Mouse (Mus musculus): Measurements from ENCODE around the gene Tpm1. TPM values are rescaled to one million over a fixed set of nuclear protein-coding genes. Genes with fewer than 3 reads are reported as not detected.

Tpm1 gene
- 695 and 781 TPM in 2 replicates for polyA plus RNA-seq (2015; fragmentation: Nextera tagmentation; extraction: Ambion mirVana)

- Histone ChIP-seq H3K4me3 (ENCODE audit: low read depth, low read length) (peak within 1 kb of the TSS; percentile 66), H3K27ac (ENCODE audit: low read length) (peak within 1 kb of the TSS; percentile 89), H3K9me3 (ENCODE audit: low read length) (no peaks in the 10 kb centered on the region), H3K9ac (replicated peaks; ENCODE audit: low read depth) (peak within 1 kb of the TSS; percentile 69), H3K36me3 (ENCODE audit: insufficient read depth, low read length) (no peaks in the 10 kb centered on the region), H3K4me2 (replicated peaks; ENCODE audit: low read depth, low read length) (peak within 1 kb of the TSS; percentile 88), H3K27me3 (replicated peaks; ENCODE audit: insufficient read depth, low read length) (no peaks in the 10 kb centered on the region), H3K4me1 (ENCODE audit: insufficient read depth, low read depth, low read length) (peaks cover 8% of the 10 kb centered on the region; the same call in 1 of the 2 replicates)
- ATAC-seq (peak; percentile 89), DNase-seq (ENCODE audit: low spot score) (peak; percentile 95)
- WGBS, result 1% methylated on average over 46 of the region's 51 CpGs
- no peak for TF ChIP-seq EP300 (IDR thresholded peaks at IDR 0.05)
- peak; percentile 27; the same call in 1 of the 2 replicates for TF ChIP-seq CTCF (IDR thresholded peaks at IDR 0.05)
These were observed at the start of gene Tpm1 for GRCm38 (mm10) chr9:67049086-67049824. TSS of gene Tpm1 (minus strand) at chr9:67049406.

GRCm38 (mm10) chr9:67094371-67094770 is 45.2 kb upstream of the Tpm1 start:
- WGBS, result 89% methylated on average over 2 of the region's 2 CpGs
- DNase-seq (ENCODE audit: low spot score) (no peak), ATAC-seq (no peak)
- no peaks in the 10 kb centered on the region for H3K27me3 ChIP-seq (replicated peaks; ENCODE audit: insufficient read depth, low read length)
- TF ChIP-seq EP300 (IDR thresholded peaks at IDR 0.05), result no peak
- no peaks in the 10 kb centered on the region for H3K9me3 ChIP-seq (ENCODE audit: low read length)
- H3K9ac ChIP-seq (replicated peaks; ENCODE audit: low read depth), result no peak overlapping the region
- no peak overlapping the region for H3K4me2 ChIP-seq (replicated peaks; ENCODE audit: low read depth, low read length)
- no peak overlapping the region for H3K4me3 ChIP-seq (ENCODE audit: low read depth, low read length)
- no peaks in the 10 kb centered on the region for H3K4me1 ChIP-seq (ENCODE audit: insufficient read depth, low read depth, low read length)
- H3K36me3 ChIP-seq (ENCODE audit: insufficient read depth, low read length), result no peaks in the 10 kb centered on the region
- H3K27ac ChIP-seq (ENCODE audit: low read length), result no peak overlapping the region

- no peak for ATAC-seq
- WGBS, result 71% methylated on average over 4 of the region's 4 CpGs
These were observed 43.0 kb upstream of the Tpm1 start for GRCm38 (mm10) chr9:67092210-67092609.

GRCm38 (mm10) chr9:67091598-67091997 is 42.4 kb upstream of the Tpm1 start:
- no peaks in the 10 kb centered on the region for H3K9me3 ChIP-seq (ENCODE audit: low read length)
- no peak overlapping the region for H3K4me3 ChIP-seq (ENCODE audit: low read depth, low read length)
- H3K27ac ChIP-seq (ENCODE audit: low read length), result no peak overlapping the region
- no peaks in the 10 kb centered on the region for H3K27me3 ChIP-seq (replicated peaks; ENCODE audit: insufficient read depth, low read length)
- ATAC-seq, result no peak
- no peaks in the 10 kb centered on the region for H3K36me3 ChIP-seq (ENCODE audit: insufficient read depth, low read length)
- WGBS, result 51% methylated on average over 7 of the region's 7 CpGs
- H3K4me2 ChIP-seq (replicated peaks; ENCODE audit: low read depth, low read length), result no peak overlapping the region
- TF ChIP-seq CTCF (IDR thresholded peaks at IDR 0.05) (no peak), EP300 (IDR thresholded peaks at IDR 0.05) (no peak)
- DNase-seq (ENCODE audit: low spot score), result no peak
- H3K4me1 ChIP-seq (ENCODE audit: insufficient read depth, low read depth, low read length), result no peaks in the 10 kb centered on the region
- no peak overlapping the region for H3K9ac ChIP-seq (replicated peaks; ENCODE audit: low read depth)

More at GRCm38 (mm10) chr9:67092210-67092609, 43.0 kb upstream of the Tpm1 start:
- no peaks in the 10 kb centered on the region for H3K9me3 ChIP-seq (ENCODE audit: low read length)
- H3K4me2 ChIP-seq (replicated peaks; ENCODE audit: low read depth, low read length), result no peak overlapping the region
- no peaks in the 10 kb centered on the region for H3K4me1 ChIP-seq (ENCODE audit: insufficient read depth, low read depth, low read length)
- TF ChIP-seq EP300 (IDR thresholded peaks at IDR 0.05) (no peak), CTCF (IDR thresholded peaks at IDR 0.05) (no peak)
- DNase-seq (ENCODE audit: low spot score), result no peak
- no peak overlapping the region for H3K9ac ChIP-seq (replicated peaks; ENCODE audit: low read depth)
- no peak overlapping the region for H3K4me3 ChIP-seq (ENCODE audit: low read depth, low read length)
- no peaks in the 10 kb centered on the region for H3K36me3 ChIP-seq (ENCODE audit: insufficient read depth, low read length)
- H3K27ac ChIP-seq (ENCODE audit: low read length), result no peak overlapping the region
- H3K27me3 ChIP-seq (replicated peaks; ENCODE audit: insufficient read depth, low read length), result no peaks in the 10 kb centered on the region

- Histone ChIP-seq H3K27me3 (replicated peaks; ENCODE audit: insufficient read depth, low read length) (no peaks in the 10 kb centered on the region), H3K36me3 (ENCODE audit: insufficient read depth, low read length) (no peaks in the 10 kb centered on the region), H3K27ac (ENCODE audit: low read length) (no peak overlapping the region), H3K9me3 (ENCODE audit: low read length) (no peaks in the 10 kb centered on the region), H3K4me2 (replicated peaks; ENCODE audit: low read depth, low read length) (no peak overlapping the region), H3K9ac (replicated peaks; ENCODE audit: low read depth) (no peak overlapping the region), H3K4me3 (ENCODE audit: low read depth, low read length) (no peak overlapping the region), H3K4me1 (ENCODE audit: insufficient read depth, low read depth, low read length) (no peaks in the 10 kb centered on the region)
- 73% methylated on average over 11 of the region's 11 CpGs for WGBS
- no peak for ATAC-seq
- no peak for TF ChIP-seq CTCF (IDR thresholded peaks at IDR 0.05)
- no peak for TF ChIP-seq EP300 (IDR thresholded peaks at IDR 0.05)
- DNase-seq (ENCODE audit: low spot score), result no peak
These were observed 41.9 kb upstream of the Tpm1 start for GRCm38 (mm10) chr9:67091151-67091550.

GRCm38 (mm10) chr9:67090633-67091045 is 41.4 kb upstream of the Tpm1 start:
- Histone ChIP-seq H3K4me1 (ENCODE audit: insufficient read depth, low read depth, low read length) (no peaks in the 10 kb centered on the region), H3K36me3 (ENCODE audit: insufficient read depth, low read length) (no peaks in the 10 kb centered on the region), H3K27me3 (replicated peaks; ENCODE audit: insufficient read depth, low read length) (no peaks in the 10 kb centered on the region), H3K9me3 (ENCODE audit: low read length) (no peaks in the 10 kb centered on the region), H3K9ac (replicated peaks; ENCODE audit: low read depth) (no peak overlapping the region), H3K4me2 (replicated peaks; ENCODE audit: low read depth, low read length) (no peak overlapping the region), H3K27ac (ENCODE audit: low read length) (no peak overlapping the region), H3K4me3 (ENCODE audit: low read depth, low read length) (no peak overlapping the region)
- DNase-seq (ENCODE audit: low spot score) (peak; percentile 68), ATAC-seq (peak; percentile 86)
- WGBS, result 16% methylated on average over 1 of the region's 1 CpGs
- TF ChIP-seq CTCF (IDR thresholded peaks at IDR 0.05) (0 out of 2 replicates have a peak, but pooled peaks have one; percentile 12), EP300 (IDR thresholded peaks at IDR 0.05) (0 out of 2 replicates have a peak, but pooled peaks have one; percentile 19)
